ENCODE assay signal across 8 mouse cellular contexts in the genomic region with DNA sequence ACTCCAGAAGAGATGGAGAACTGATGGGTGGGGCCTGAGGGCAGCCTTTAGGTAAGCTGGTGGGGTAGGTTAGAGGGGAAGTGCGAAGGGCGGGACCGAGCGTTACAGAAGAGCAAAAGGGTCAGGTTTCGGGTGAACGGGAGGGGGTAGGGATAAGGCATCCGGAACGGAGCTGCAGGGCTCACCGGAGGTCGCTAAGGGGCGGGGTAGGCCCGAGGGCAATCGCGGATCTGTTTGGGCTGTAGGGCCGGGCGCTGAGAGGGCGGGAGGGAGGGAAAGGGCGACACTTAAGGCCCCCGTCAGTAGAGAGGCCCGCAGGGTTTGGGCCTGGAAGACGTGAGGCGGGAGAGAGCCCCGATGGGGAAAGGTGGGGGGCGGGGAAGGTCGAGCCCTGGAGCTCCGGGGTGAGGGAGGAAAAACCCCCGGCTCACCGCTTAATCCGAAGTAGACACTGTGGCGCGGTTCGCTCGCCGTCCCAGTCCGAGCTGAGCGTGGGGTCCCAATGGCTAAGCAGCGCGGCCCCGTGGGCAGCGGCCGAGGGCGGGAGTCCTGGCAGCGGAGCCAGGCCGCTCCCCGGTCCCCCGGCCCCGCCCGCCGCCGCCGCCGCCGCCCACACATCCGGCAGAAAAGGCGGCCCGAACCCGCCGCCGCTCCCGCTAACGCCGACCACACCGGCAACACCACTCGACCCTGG. TPM values are rescaled to one million over a fixed set of nuclear protein-coding genes. Genes with fewer than 3 reads are reported as not detected.
DNase-seq lines count a peak whose midpoint lies in the region; ATAC-seq and TF ChIP-seq lines count a peak whose summit lies in the region.

No protein-coding gene starts in this region.

- H3K27me3 ChIP-seq in forebrain, embryonic 12.5 days = no peaks in the 10 kb centered on the region
- H3K27me3 ChIP-seq in kidney, postnatal 0 days (ENCODE audit: insufficient read depth, low read length) = no peaks in the 10 kb centered on the region
- H3K27me3 ChIP-seq in megakaryocyte, embryonic 14.5 days (replicated peaks) = no peaks in the 10 kb centered on the region

- H3K4me1 ChIP-seq in forebrain, embryonic 12.5 days = peaks cover 25% of the 10 kb centered on the region
- no peaks in the 10 kb centered on the region for H3K4me1 ChIP-seq in kidney, postnatal 0 days (replicated peaks; ENCODE audit: insufficient read depth, low read length)
- H3K4me1 ChIP-seq in megakaryocyte, embryonic 14.5 days = peaks cover 42% of the 10 kb centered on the region

- under 1% methylated on average over 49 of the region's 64 CpGs for WGBS in forebrain, embryonic 12.5 days
- WGBS in kidney, postnatal 0 days = under 1% methylated on average over 42 of the region's 64 CpGs

- TF ChIP-seq CTCF in kidney, postnatal 0 days (IDR thresholded peaks at IDR 0.05; ENCODE audit: low read depth) = no peak; the same call in 1 of the 2 replicates

- H3K4me3 ChIP-seq in forebrain, embryonic 12.5 days (replicated peaks) = peak overlapping the region; percentile 97
- peak overlapping the region; percentile 86 for H3K4me3 ChIP-seq in kidney, postnatal 0 days (replicated peaks; ENCODE audit: low read depth, low read length)
- peak overlapping the region; percentile 97 for H3K4me3 ChIP-seq in megakaryocyte, embryonic 14.5 days (replicated peaks)

- ATAC-seq in forebrain, embryonic 12.5 days (ENCODE audit: low FRiP score) = peak; percentile 71
- ATAC-seq in kidney, postnatal 0 days (replicated peaks; ENCODE audit: low FRiP score, low read depth) = peak; percentile 44

- peak overlapping the region; percentile 94 for H3K9ac ChIP-seq in forebrain, embryonic 12.5 days
- H3K9ac ChIP-seq in kidney, postnatal 0 days (ENCODE audit: low read depth, low read length) = peak overlapping the region; percentile 94

- H3K9me3 ChIP-seq in forebrain, embryonic 12.5 days = no peaks in the 10 kb centered on the region
- H3K9me3 ChIP-seq in kidney, postnatal 0 days (replicated peaks; ENCODE audit: low read length) = no peaks in the 10 kb centered on the region
- no peaks in the 10 kb centered on the region for H3K9me3 ChIP-seq in megakaryocyte, embryonic 14.5 days

- H3K36me3 ChIP-seq in forebrain, embryonic 12.5 days (replicated peaks) = peaks cover 23% of the 10 kb centered on the region
- H3K36me3 ChIP-seq in kidney, postnatal 0 days (ENCODE audit: insufficient read depth, low read length) = peaks cover 8% of the 10 kb centered on the region
- H3K36me3 ChIP-seq in megakaryocyte, embryonic 14.5 days (replicated peaks; ENCODE audit: low read length) = peaks cover 50% of the 10 kb centered on the region

- peak; percentile 69 for DNase-seq in adrenal gland, postnatal 14 days
- no peak for DNase-seq in adrenal gland, postnatal 10 days
- DNase-seq in NIH3T3 (ENCODE audit: low read depth) = peak; percentile 39
- peak; percentile 68 for DNase-seq in kidney, postnatal 0 days (ENCODE audit: low spot score)
- peak; percentile 56 to 78 for DNase-seq in spleen, postnatal 4 days (ENCODE audit: low spot score in 2 of 2)
- DNase-seq in frontal cortex, postnatal 25 days (ENCODE audit: low spot score in 2 of 2) = no peak

- peak overlapping the region; percentile 89 for H3K4me2 ChIP-seq in forebrain, embryonic 12.5 days
- H3K4me2 ChIP-seq in kidney, postnatal 0 days (ENCODE audit: low read length) = peak overlapping the region; percentile 76

- H3K27ac ChIP-seq in forebrain, embryonic 12.5 days = peak overlapping the region; percentile 75
- H3K27ac ChIP-seq in kidney, postnatal 0 days = peak overlapping the region; percentile 88

RNA-seq across cellular contexts. Expression of a gene that starts 0.5 kb away (rescaled TPM):
- 43.8 and 45.2 TPM in 2 replicates for total RNA-seq in adrenal gland, postnatal 14 days (2021)
- total RNA-seq in adrenal gland, postnatal 10 days (2021) = 10 to 100 TPM; 41.7 to 44.6 TPM
- 30.4 and 33.8 TPM in 2 replicates for polyA plus RNA-seq in forebrain, embryonic 12.5 days (2016; fragmentation: Nextera tagmentation; extraction: Ambion mirVana)
- 31.7 and 33.2 TPM in 2 replicates for polyA plus RNA-seq in kidney, postnatal 0 days (2015; fragmentation: Nextera tagmentation; extraction: Ambion mirVana)
- 12.1 and 13.8 TPM in 2 replicates for polyA plus RNA-seq in megakaryocyte, embryonic 14.5 days (2012; ENCODE audit: insufficient read depth, low replicate concordance)

RNA-seq across cellular contexts. Expression of a gene that starts 10.8 kb away (rescaled TPM):
- total RNA-seq in adrenal gland, postnatal 14 days (2021) = 244 and 262 TPM in 2 replicates
- 100 to 1,000 TPM; 267 to 394 TPM for total RNA-seq in adrenal gland, postnatal 10 days (2021)
- 379 and 385 TPM in 2 replicates for polyA plus RNA-seq in forebrain, embryonic 12.5 days (2016; fragmentation: Nextera tagmentation; extraction: Ambion mirVana)
- polyA plus RNA-seq in kidney, postnatal 0 days (2015; fragmentation: Nextera tagmentation; extraction: Ambion mirVana) = 1,356 and 1,385 TPM in 2 replicates
- 305 and 325 TPM in 2 replicates for polyA plus RNA-seq in megakaryocyte, embryonic 14.5 days (2012; ENCODE audit: insufficient read depth, low replicate concordance)

RNA-seq across cellular contexts. Expression of a gene that starts 30.0 kb away (rescaled TPM):
- 77.7 and 79.2 TPM in 2 replicates for total RNA-seq in adrenal gland, postnatal 14 days (2021)
- total RNA-seq in adrenal gland, postnatal 10 days (2021) = 10 to 100 TPM; 68.5 to 72.3 TPM
- polyA plus RNA-seq in forebrain, embryonic 12.5 days (2016; fragmentation: Nextera tagmentation; extraction: Ambion mirVana) = 107 and 109 TPM in 2 replicates
- 85.8 and 90.6 TPM in 2 replicates for polyA plus RNA-seq in kidney, postnatal 0 days (2015; fragmentation: Nextera tagmentation; extraction: Ambion mirVana)
- polyA plus RNA-seq in megakaryocyte, embryonic 14.5 days (2012; ENCODE audit: insufficient read depth, low replicate concordance) = 21.3 and 146 TPM in 2 replicates

RNA-seq across cellular contexts. Expression of a gene that starts 40.3 kb away (rescaled TPM):
- not detected in 2 replicates for total RNA-seq in adrenal gland, postnatal 14 days (2021)
- total RNA-seq in adrenal gland, postnatal 10 days (2021) = not detected
- polyA plus RNA-seq in forebrain, embryonic 12.5 days (2016; fragmentation: Nextera tagmentation; extraction: Ambion mirVana) = not detected in 2 replicates
- not detected in 2 replicates for polyA plus RNA-seq in kidney, postnatal 0 days (2015; fragmentation: Nextera tagmentation; extraction: Ambion mirVana)
- polyA plus RNA-seq in megakaryocyte, embryonic 14.5 days (2012; ENCODE audit: insufficient read depth, low replicate concordance) = not detected in 2 replicates

RNA-seq across cellular contexts. Expression of a gene that starts 47.1 kb away (rescaled TPM):
- total RNA-seq in adrenal gland, postnatal 14 days (2021) = not detected in 2 replicates
- total RNA-seq in adrenal gland, postnatal 10 days (2021) = not detected
- polyA plus RNA-seq in forebrain, embryonic 12.5 days (2016; fragmentation: Nextera tagmentation; extraction: Ambion mirVana) = not detected in 2 replicates
- polyA plus RNA-seq in kidney, postnatal 0 days (2015; fragmentation: Nextera tagmentation; extraction: Ambion mirVana) = not detected in 2 replicates
- not detected in 2 replicates for polyA plus RNA-seq in megakaryocyte, embryonic 14.5 days (2012; ENCODE audit: insufficient read depth, low replicate concordance)

Comparison
In these comparisons a context has a peak if more than half of its experiments do, and no peak if none do; other contexts are left out.
1. DNase-seq: peak in adrenal gland, postnatal 14 days (single experiment), NIH3T3 (single experiment), kidney, postnatal 0 days (single experiment) and spleen, postnatal 4 days (2 of 2); none in adrenal gland, postnatal 10 days (single experiment) and frontal cortex, postnatal 25 days (0 of 2).
2. Peak in every context shown above with its lines, with median percentiles within 50 percentile points of each other: H3K4me3 ChIP-seq.